Mouse (Mus musculus) embryonic facial prominence, embryonic 13.5 days (tissue): ENCODE measurements at regions not wholly inside any gene's neighbourhood (a gene's known extent, or its start where the extent isn't known, plus 50 kb on each side); places are given as distances from the start of the nearest gene placed in this dataset.

Experiments
- ATAC-seq: fragments of 200-750 bp; cut with Nextera tagmentation; 2 replicates; pipeline ENCODE4 v1.8.0; 2017; ENCODE audit warnings: low read depth; ENCODE audit not compliant: insufficient number of reproducible peaks, insufficient read depth, low FRiP score, low TSS enrichment
- H3K27ac ChIP-seq: fragments of 300-500 bp; sonication (generic); 2 replicates; pipeline ENCODE4 v1.5.1; 2015; ENCODE audit warnings: moderate library complexity, mild to moderate bottlenecking, inconsistent platforms
- H3K27me3 ChIP-seq: fragments of 300-500 bp; sonication (generic); 2 replicates; pipeline ENCODE4 v1.6.1; 2015; ENCODE audit warnings: mild to moderate bottlenecking, inconsistent platforms
- H3K36me3 ChIP-seq: fragments of 300-500 bp; sonication (generic); 2 replicates; pipeline ENCODE4 v1.6.1; 2015; ENCODE audit warnings: mild to moderate bottlenecking, inconsistent platforms
- H3K4me1 ChIP-seq: fragments of 300-500 bp; sonication (generic); 2 replicates; pipeline ENCODE4 v1.6.1; 2015; ENCODE audit warnings: inconsistent platforms
- H3K4me2 ChIP-seq: fragments of 300-500 bp; sonication (generic); 2 replicates; pipeline ENCODE4 v1.6.1; 2015; ENCODE audit warnings: moderate library complexity, mild to moderate bottlenecking, inconsistent platforms
- H3K4me3 ChIP-seq: fragments of 300-500 bp; sonication (generic); 2 replicates; pipeline ENCODE4 v1.5.1; 2015; ENCODE audit warnings: mild to moderate bottlenecking, inconsistent platforms
- H3K9ac ChIP-seq: fragments of 300-500 bp; sonication (generic); 2 replicates; pipeline ENCODE4 v1.6.1; 2015; ENCODE audit warnings: mild to moderate bottlenecking, inconsistent platforms
- H3K9me3 ChIP-seq: fragments of 300-500 bp; sonication (generic); 2 replicates; pipeline ENCODE4 v1.6.1; 2016; ENCODE audit warnings: inconsistent platforms
- WGBS: fragments of 180-500 bp; shearing (Covaris S2); methylation state at CpG from one replicate; pipeline ENCODE4 v1.1.7; 2015; ENCODE audit warnings: mixed read lengths; 5-methylcytosine and 5-hydroxymethylcytosine counted together

GRCm38 (mm10) chr12:77836231-77836630 is 357.8 kb upstream of the Gm6657 start:
- no peak overlapping the region for H3K27ac ChIP-seq
- no peak overlapping the region for H3K4me3 ChIP-seq
- H3K9ac ChIP-seq = no peak overlapping the region
- no peaks in the 10 kb centered on the region for H3K4me1 ChIP-seq
- WGBS = 77% methylated on average over 2 of the region's 2 CpGs
- H3K9me3 ChIP-seq = no peaks in the 10 kb centered on the region
- no peaks in the 10 kb centered on the region for H3K27me3 ChIP-seq
- no peaks in the 10 kb centered on the region for H3K36me3 ChIP-seq
- no peak for ATAC-seq
- no peak overlapping the region for H3K4me2 ChIP-seq

GRCm38 (mm10) chr12:77841844-77842415 is 352.1 kb upstream of the Gm6657 start:
- no peak overlapping the region for H3K27ac ChIP-seq
- no peak overlapping the region for H3K9ac ChIP-seq
- H3K27me3 ChIP-seq = no peaks in the 10 kb centered on the region
- H3K4me2 ChIP-seq = no peak overlapping the region
- H3K4me3 ChIP-seq = no peak overlapping the region
- no peaks in the 10 kb centered on the region for H3K9me3 ChIP-seq
- H3K4me1 ChIP-seq = no peaks in the 10 kb centered on the region
- H3K36me3 ChIP-seq = no peaks in the 10 kb centered on the region
- 67% methylated on average over 7 of the region's 7 CpGs for WGBS
- ATAC-seq = no peak

- H3K36me3 ChIP-seq = no peaks in the 10 kb centered on the region
- H3K9ac ChIP-seq = no peak overlapping the region
- H3K27me3 ChIP-seq = no peaks in the 10 kb centered on the region; the same call in 1 of the 2 replicates
- no peak overlapping the region for H3K4me2 ChIP-seq
- no peaks in the 10 kb centered on the region for H3K9me3 ChIP-seq
- peaks cover 13% of the 10 kb centered on the region for H3K4me1 ChIP-seq
- 32% methylated on average over 9 of the region's 9 CpGs for WGBS
- H3K4me3 ChIP-seq = no peak overlapping the region
- no peak overlapping the region for H3K27ac ChIP-seq
- ATAC-seq = no peak
Measured at GRCm38 (mm10) chr12:77852595-77853577, 341.2 kb upstream of the Gm6657 start.

- Histone ChIP-seq H3K9ac (no peak overlapping the region), H3K27ac (no peak overlapping the region), H3K4me2 (no peak overlapping the region), H3K27me3 (no peaks in the 10 kb centered on the region; the same call in 1 of the 2 replicates), H3K4me3 (no peak overlapping the region), H3K9me3 (no peaks in the 10 kb centered on the region), H3K4me1 (peaks cover 13% of the 10 kb centered on the region), H3K36me3 (no peaks in the 10 kb centered on the region)
- ATAC-seq = no peak
- WGBS = 44% methylated on average over 15 of the region's 15 CpGs
Measured at GRCm38 (mm10) chr12:77854281-77855075, 339.6 kb upstream of the Gm6657 start.

- H3K36me3 ChIP-seq = no peaks in the 10 kb centered on the region
- H3K27ac ChIP-seq = no peak overlapping the region
- WGBS = 72% methylated on average over 12 of the region's 12 CpGs
- no peak overlapping the region for H3K4me3 ChIP-seq
- H3K9ac ChIP-seq = no peak overlapping the region
- no peaks in the 10 kb centered on the region for H3K9me3 ChIP-seq
- H3K4me2 ChIP-seq = no peak overlapping the region
- H3K4me1 ChIP-seq = peaks cover 13% of the 10 kb centered on the region
- no peak for ATAC-seq
- no peaks in the 10 kb centered on the region; the same call in 1 of the 2 replicates for H3K27me3 ChIP-seq
Measured at GRCm38 (mm10) chr12:77855796-77856195, 338.2 kb upstream of the Gm6657 start.

- no peak for ATAC-seq
- Histone ChIP-seq H3K27me3 (no peaks in the 10 kb centered on the region; the same call in 1 of the 2 replicates), H3K36me3 (no peaks in the 10 kb centered on the region), H3K4me2 (no peak overlapping the region), H3K4me3 (no peak overlapping the region), H3K4me1 (peaks cover 8% of the 10 kb centered on the region; the same call in 1 of the 2 replicates), H3K27ac (no peak overlapping the region), H3K9ac (no peak overlapping the region), H3K9me3 (no peaks in the 10 kb centered on the region)
- WGBS = 61% methylated on average over 4 of the region's 4 CpGs
Measured at GRCm38 (mm10) chr12:77857281-77857680, 336.8 kb upstream of the Gm6657 start.

GRCm38 (mm10) chr12:77860769-77861557 is 333.1 kb upstream of the Gm6657 start:
- WGBS = 80% methylated on average over 13 of the region's 13 CpGs
- Histone ChIP-seq H3K9me3 (no peaks in the 10 kb centered on the region), H3K4me1 (no peaks in the 10 kb centered on the region), H3K27me3 (no peaks in the 10 kb centered on the region; the same call in 1 of the 2 replicates), H3K4me3 (no peak overlapping the region), H3K4me2 (no peak overlapping the region), H3K36me3 (no peaks in the 10 kb centered on the region), H3K9ac (no peak overlapping the region), H3K27ac (no peak overlapping the region)
- ATAC-seq = no peak

GRCm38 (mm10) chr12:77867947-77868495 is 326.0 kb upstream of the Gm6657 start:
- H3K4me1 ChIP-seq = no peaks in the 10 kb centered on the region
- WGBS = 68% methylated on average over 4 of the region's 4 CpGs
- ATAC-seq = no peak
- no peaks in the 10 kb centered on the region for H3K36me3 ChIP-seq
- H3K4me3 ChIP-seq = no peak overlapping the region
- no peak overlapping the region for H3K9ac ChIP-seq
- no peak overlapping the region for H3K4me2 ChIP-seq
- H3K9me3 ChIP-seq = no peaks in the 10 kb centered on the region
- H3K27ac ChIP-seq = no peak overlapping the region
- H3K27me3 ChIP-seq = no peaks in the 10 kb centered on the region

- WGBS = 87% methylated on average over 3 of the region's 3 CpGs
- Histone ChIP-seq H3K9ac (no peak overlapping the region), H3K4me3 (no peak overlapping the region), H3K27me3 (no peaks in the 10 kb centered on the region), H3K9me3 (no peaks in the 10 kb centered on the region), H3K27ac (no peak overlapping the region), H3K4me1 (no peaks in the 10 kb centered on the region), H3K36me3 (no peaks in the 10 kb centered on the region), H3K4me2 (no peak overlapping the region)
- no peak for ATAC-seq
Measured at GRCm38 (mm10) chr12:77869296-77869695, 324.7 kb upstream of the Gm6657 start.

- Histone ChIP-seq H3K27ac (no peak overlapping the region), H3K9me3 (no peaks in the 10 kb centered on the region), H3K4me1 (no peaks in the 10 kb centered on the region), H3K9ac (no peak overlapping the region), H3K36me3 (no peaks in the 10 kb centered on the region), H3K4me2 (no peak overlapping the region), H3K4me3 (no peak overlapping the region), H3K27me3 (no peaks in the 10 kb centered on the region)
- no peak for ATAC-seq
- 90% methylated on average over 2 of the region's 2 CpGs for WGBS
Measured at GRCm38 (mm10) chr12:77887335-77887734, 306.7 kb upstream of the Gm6657 start.

GRCm38 (mm10) chr12:77891452-77891851 is 302.6 kb upstream of the Gm6657 start:
- H3K9ac ChIP-seq = no peak overlapping the region
- 90% methylated on average over 6 of the region's 6 CpGs for WGBS
- no peaks in the 10 kb centered on the region for H3K36me3 ChIP-seq
- no peak overlapping the region for H3K27ac ChIP-seq
- H3K27me3 ChIP-seq = no peaks in the 10 kb centered on the region
- no peak overlapping the region for H3K4me2 ChIP-seq
- no peak overlapping the region for H3K4me3 ChIP-seq
- no peaks in the 10 kb centered on the region for H3K4me1 ChIP-seq
- no peak for ATAC-seq
- H3K9me3 ChIP-seq = no peaks in the 10 kb centered on the region
